18 mouse cellular contexts compared by ENCODE assay signal in genomic region chr17:36085976-36086375, GRCm38 (mm10). TPM values are rescaled to one million over a fixed set of nuclear protein-coding genes. Genes with fewer than 3 reads are reported as not detected.
DNase-seq lines count a peak whose midpoint lies in the region; TF ChIP-seq lines count a peak whose summit lies in the region.
"Not testable (repeated sequence)": the region's sequence is repeated elsewhere in the genome, so short reads cannot be mapped to it uniquely, and the experiment has no call there.
"Had no signal": no experiment of that assay in that cellular context is flagged by ENCODE, and none has a peak within 500 bp of the region (broad histone marks: within the 10 kb centered on the region; RNA-seq: fewer than 3 reads in every experiment).

No protein-coding gene starts in this region.

- H3K4me1 ChIP-seq in midbrain, embryonic 10.5 days, result peaks cover 18% of the 10 kb centered on the region
- H3K4me1 ChIP-seq in thymus, adult 2 months (replicated peaks; ENCODE audit: control insufficient read depth, insufficient read depth, low read length), result peaks cover 14% of the 10 kb centered on the region

- TF ChIP-seq POLR2A in thymus, adult 2 months (IDR thresholded peaks at IDR 0.05; ENCODE audit: control insufficient read depth, extremely low read depth, insufficient read depth, low read length, poor library complexity), result not testable (repeated sequence)

- not testable (repeated sequence) for H3K9me3 ChIP-seq in midbrain, embryonic 10.5 days (replicated peaks)

- peaks cover 41% of the 10 kb centered on the region for H3K27me3 ChIP-seq in midbrain, embryonic 10.5 days (ENCODE audit: low read depth, poor library complexity, severe bottlenecking)
- H3K27me3 ChIP-seq in thymus, adult 2 months (ENCODE audit: control insufficient read depth, insufficient read depth, low read length), result not testable (repeated sequence)

- H3K4me3 ChIP-seq in midbrain, embryonic 10.5 days; thymus, adult 2 months (ENCODE audit: control insufficient read depth, insufficient read depth, low read length): not testable (repeated sequence)

- not testable (repeated sequence) for H3K36me3 ChIP-seq in midbrain, embryonic 10.5 days; thymus, adult 2 months (ENCODE audit: control insufficient read depth, insufficient read depth, low read length)

- DNase-seq in heart, adult 11 months, result peak; percentile 2
- peak; percentile 4 for DNase-seq in midbrain, embryonic 10.5 days (ENCODE audit: low spot score)
- DNase-seq in thymus, adult 2 months, result peak; percentile 73
- DNase-seq in thymus, postnatal 10 days (ENCODE audit: low spot score in 2 of 2), result peak; percentile 71 to 72
- DNase-seq in thymus, postnatal 25 days, result peak; percentile 82
- peak; percentile 79 for DNase-seq in thymus, postnatal 4 days

- not testable (repeated sequence) for H3K27ac ChIP-seq in midbrain, embryonic 10.5 days (replicated peaks); thymus, adult 2 months (ENCODE audit: control insufficient read depth, insufficient read depth, low read length)

- 70% methylated on average over 1 of the region's 1 CpGs for WGBS in midbrain, embryonic 10.5 days
- WGBS in thymus, adult 2 months, result 9% methylated on average over 1 of the region's 1 CpGs

- not testable (repeated sequence) for TF ChIP-seq CTCF in thymus, adult 2 months (IDR thresholded peaks at IDR 0.05; ENCODE audit: borderline replicate concordance, control insufficient read depth, extremely low read depth, insufficient read depth, low read length, poor library complexity)

RNA-seq across cellular contexts. Expression of gene Gm11127, which starts 27.8 kb away (rescaled TPM):
- not detected in 2 replicates for polyA plus RNA-seq in midbrain, embryonic 10.5 days (2016; fragmentation: Nextera tagmentation; extraction: Ambion mirVana)
- polyA plus RNA-seq in thymus, adult 2 months (2012; rRNA removed), result 0.39 and 0.61 TPM in 2 replicates
- polyA plus RNA-seq: CD4-positive, CD25-positive, alpha-beta regulatory T cell, adult 4 months; embryonic facial prominence, embryonic 10.5 days; embryonic facial prominence, embryonic 12.5 days; embryonic facial prominence, embryonic 14.5 days; forebrain, embryonic 11.5 days; forebrain, embryonic 13.5 days; forebrain, embryonic 15.5 days; G1E had no signal

RNA-seq across cellular contexts. Expression of gene Gm19684, which starts 35.5 kb away (rescaled TPM):
- not detected in 2 replicates for polyA plus RNA-seq in midbrain, embryonic 10.5 days (2016; fragmentation: Nextera tagmentation; extraction: Ambion mirVana)
- 1.4 and 1.7 TPM in 2 replicates for polyA plus RNA-seq in thymus, adult 2 months (2012; rRNA removed)
- polyA plus RNA-seq: cerebellum, adult 2 months; cortical plate, adult 2 months; embryonic facial prominence, embryonic 10.5 days; embryonic facial prominence, embryonic 12.5 days; embryonic facial prominence, embryonic 14.5 days; forebrain, embryonic 11.5 days; forebrain, embryonic 13.5 days; forebrain, embryonic 15.5 days; G1E had no signal

RNA-seq across cellular contexts. Expression of gene Gm6034, which starts 43.2 kb away (rescaled TPM):
- polyA plus RNA-seq in midbrain, embryonic 10.5 days (2016; fragmentation: Nextera tagmentation; extraction: Ambion mirVana), result not detected in 2 replicates
- polyA plus RNA-seq in thymus, adult 2 months (2012; rRNA removed), result 0.22 TPM in 1 of 2 replicates, not detected in the other
- polyA plus RNA-seq: cerebellum, adult 2 months; cortical plate, adult 2 months; embryonic facial prominence, embryonic 10.5 days; embryonic facial prominence, embryonic 12.5 days; embryonic facial prominence, embryonic 14.5 days; forebrain, embryonic 11.5 days; forebrain, embryonic 13.5 days; forebrain, embryonic 15.5 days; G1E; Patski had no signal

RNA-seq across cellular contexts. Expression of gene Gm7030, which starts 43.2 kb away (rescaled TPM):
- polyA plus RNA-seq in midbrain, embryonic 10.5 days (2016; fragmentation: Nextera tagmentation; extraction: Ambion mirVana), result not detected in 2 replicates
- 1.7 and 2.4 TPM in 2 replicates for polyA plus RNA-seq in thymus, adult 2 months (2012; rRNA removed)
- polyA plus RNA-seq: activated CD4-positive, CD25-positive, alpha-beta regulatory T cell, adult 4 months; cerebellum, adult 2 months; cortical plate, adult 2 months; embryonic facial prominence, embryonic 10.5 days; embryonic facial prominence, embryonic 12.5 days; embryonic facial prominence, embryonic 14.5 days; forebrain, embryonic 11.5 days; forebrain, embryonic 13.5 days; forebrain, embryonic 15.5 days; G1E; Patski had no signal

RNA-seq across cellular contexts. Expression of gene H2-T22, which starts 43.4 kb away (rescaled TPM):
- 7.0 and 8.4 TPM in 2 replicates for polyA plus RNA-seq in midbrain, embryonic 10.5 days (2016; fragmentation: Nextera tagmentation; extraction: Ambion mirVana)
- 105 and 119 TPM in 2 replicates for polyA plus RNA-seq in thymus, adult 2 months (2012; rRNA removed)

Comparison
In these comparisons a context has a peak if more than half of its experiments do, and no peak if none do; other contexts are left out.
1. DNase-seq: peak in every context shown above with its lines; median percentile 82 in thymus, postnatal 25 days; 79 in thymus, postnatal 4 days; 73 in thymus, adult 2 months; 72 in thymus, postnatal 10 days; 4 in midbrain, embryonic 10.5 days; 2 in heart, adult 11 months.